Mouse (Mus musculus) retina, postnatal 1 day (tissue): Measurements from ENCODE around the gene Sucla2.
A peak's percentile ranks its signal among the peaks of the same experiment; 100 is the strongest.

Experiments
- DNase-seq: peaks from one replicate; pipeline ENCODE4 v3.0.0-alpha.2; 2012

Sucla2 gene

GRCm38 (mm10) chr14:73622988-73623387, 97.9 kb downstream of the Sucla2 start:
- no peak for DNase-seq

GRCm38 (mm10) chr14:73625469-73625868, 100.3 kb downstream of the Sucla2 start:
- DNase-seq = no peak

GRCm38 (mm10) chr14:73631511-73631910, 106.4 kb downstream of the Sucla2 start:
- no peak for DNase-seq

DNA sequence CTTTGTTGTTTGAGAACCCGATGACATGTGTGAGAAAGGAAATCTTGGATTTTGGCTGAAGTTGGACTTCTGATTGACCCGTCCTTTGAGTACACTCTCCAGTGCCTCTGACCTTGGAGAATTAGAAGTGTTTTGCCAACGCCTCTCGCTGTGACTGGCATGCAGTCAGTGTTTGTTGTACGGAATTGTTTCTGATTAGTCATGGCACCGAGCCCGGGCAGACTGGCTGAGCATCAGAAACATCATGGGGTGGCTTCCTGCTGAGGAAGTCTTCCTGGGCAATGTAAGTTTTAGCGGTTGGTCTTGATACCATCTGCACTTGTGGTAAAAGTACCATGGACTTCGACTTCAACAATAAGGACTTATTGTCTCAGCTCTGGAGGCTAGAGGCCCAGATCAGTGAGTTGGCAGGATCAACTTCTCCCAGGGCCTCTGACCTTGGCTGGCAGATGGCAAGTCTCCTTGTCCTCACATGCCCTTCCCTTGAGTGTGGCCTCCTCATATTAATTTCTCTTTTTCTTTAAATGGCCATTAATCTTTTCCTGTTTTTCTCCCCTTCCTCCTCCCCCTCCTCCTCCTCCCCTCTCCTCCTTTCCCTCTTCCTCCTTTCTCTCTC, 107.6 kb downstream of the Sucla2 start:
- no peak for DNase-seq

DNA sequence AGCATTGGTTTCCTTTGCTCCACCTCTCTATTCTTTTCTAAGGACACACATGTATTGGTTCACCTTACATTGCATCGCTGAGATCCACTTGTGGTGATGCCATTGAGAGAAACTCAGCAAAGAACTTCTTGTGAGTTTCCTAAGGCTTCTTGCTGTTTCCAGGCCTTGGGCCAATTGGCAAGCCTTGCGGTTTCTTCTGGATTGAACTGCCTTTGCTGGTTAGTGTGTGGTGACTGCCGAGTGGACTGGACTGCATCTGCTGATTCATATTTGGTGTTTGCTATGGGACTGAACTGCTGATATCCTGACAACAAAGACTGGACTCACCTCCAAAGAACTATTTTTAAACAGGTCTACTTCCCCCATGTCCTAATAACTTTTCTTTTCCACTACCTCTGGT, 109.2 kb downstream of the Sucla2 start:
- no peak for DNase-seq

DNA sequence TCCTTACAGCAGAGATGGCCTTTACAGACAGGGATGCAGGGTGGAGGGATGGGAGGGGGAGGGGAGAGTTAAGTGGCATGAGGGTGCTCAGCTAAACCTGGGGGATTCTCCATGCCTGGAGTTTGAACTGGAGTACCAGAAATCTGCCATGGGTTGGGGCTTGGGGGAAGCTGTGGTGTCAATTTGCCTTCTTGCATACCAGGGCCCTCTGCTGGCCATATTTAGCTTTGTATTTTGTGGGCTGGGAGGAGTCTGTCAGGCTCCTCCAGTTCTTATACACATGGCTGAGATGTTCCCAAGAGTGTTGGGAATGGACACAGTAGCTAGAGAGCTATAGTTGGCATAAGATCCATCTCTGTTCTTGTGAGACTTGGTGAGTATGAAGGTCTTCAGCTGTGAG, 112.3 kb downstream of the Sucla2 start:
- peak; percentile 11 for DNase-seq
